Mouse (Mus musculus) heart, embryonic 13.5 days (tissue): Measurements from ENCODE around the gene Hltf. TPM values are rescaled to one million over a fixed set of nuclear protein-coding genes. Genes with fewer than 3 reads are reported as not detected.

Source experiments
- ATAC-seq: fragments of 200-750 bp; cut with Nextera tagmentation; 2 replicates; pipeline ENCODE4 v1.8.0; 2017; ENCODE audit warnings: moderate TSS enrichment; ENCODE audit not compliant: insufficient number of reproducible peaks, low FRiP score, low TSS enrichment; ENCODE audit errors: extremely low read depth
- H3K27ac ChIP-seq: fragments of 300-500 bp; sonication (generic); replicated peaks from 2 replicates; pipeline ENCODE4 v1.5.1; 2015; ENCODE audit warnings: moderate library complexity, mild to moderate bottlenecking, inconsistent platforms
- H3K27me3 ChIP-seq: fragments of 300-500 bp; sonication (generic); replicated peaks from 2 replicates; pipeline ENCODE4 v1.6.1; 2015; ENCODE audit warnings: mild to moderate bottlenecking, inconsistent platforms
- H3K36me3 ChIP-seq: fragments of 300-500 bp; sonication (generic); 2 replicates; pipeline ENCODE4 v1.6.1; 2015; ENCODE audit warnings: mild to moderate bottlenecking, inconsistent platforms
- H3K4me1 ChIP-seq: fragments of 300-500 bp; sonication (generic); 2 replicates; pipeline ENCODE4 v1.6.1; 2015; ENCODE audit warnings: inconsistent platforms
- H3K4me2 ChIP-seq: fragments of 300-500 bp; sonication (generic); 2 replicates; pipeline ENCODE4 v1.6.1; 2015; ENCODE audit warnings: inconsistent platforms, mild to moderate bottlenecking, moderate library complexity
- H3K4me3 ChIP-seq: fragments of 300-500 bp; sonication (generic); 2 replicates; pipeline ENCODE4 v1.5.1; 2015; ENCODE audit warnings: moderate library complexity, mild to moderate bottlenecking, inconsistent platforms
- H3K9ac ChIP-seq: fragments of 300-500 bp; sonication (generic); 2 replicates; pipeline ENCODE4 v1.6.1; 2015; ENCODE audit warnings: inconsistent platforms, mild to moderate bottlenecking, moderate library complexity
- H3K9me3 ChIP-seq: fragments of 300-500 bp; sonication (generic); 2 replicates; pipeline ENCODE4 v1.6.1; 2016; ENCODE audit warnings: inconsistent platforms
- WGBS: fragments of 180-500 bp; shearing (Covaris S2); methylation state at CpG from one replicate; pipeline ENCODE4 v1.1.7; 2015; ENCODE audit warnings: mixed read lengths; 5-methylcytosine and 5-hydroxymethylcytosine counted together
- polyA plus RNA-seq: library from polyadenylated mRNA; unstranded; fragments of >200 nt; fragmentation: Nextera tagmentation; extraction: Ambion mirVana; gene quantifications from 2 replicates; pipeline ENCODE4 v1.2.1, GENCODE M21; 2015

The Hltf gene
- polyA plus RNA-seq, 1 experiment from 2014 or later, result 14.1 TPM

DNA sequence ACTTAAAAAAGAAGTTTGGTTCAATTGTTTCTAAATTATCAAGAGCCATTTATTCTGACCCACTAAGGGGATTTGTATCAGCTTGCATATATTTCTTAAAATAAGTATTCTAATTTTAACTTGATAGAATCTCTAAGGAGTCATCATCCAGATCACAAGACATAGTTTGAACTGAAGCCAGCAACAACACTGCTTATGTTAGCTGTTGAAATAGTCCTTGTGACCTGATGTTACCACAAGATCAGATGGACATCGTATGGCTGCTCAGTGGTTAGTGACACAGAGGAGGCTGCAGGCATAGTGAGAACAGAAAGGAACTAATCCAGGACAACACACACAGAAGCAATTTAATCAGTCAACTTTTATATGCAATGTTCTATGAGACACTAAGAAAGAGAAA lies 75.1 kb downstream of the Hltf start:
- Histone ChIP-seq H3K27me3 (no peaks in the 10 kb centered on the region), H3K36me3 (peaks cover 95% of the 10 kb centered on the region), H3K9me3 (no peaks in the 10 kb centered on the region), H3K4me3 (no peak overlapping the region), H3K4me1 (peaks cover 89% of the 10 kb centered on the region), H3K4me2 (no peak overlapping the region), H3K9ac (no peak overlapping the region), H3K27ac (peak overlapping the region; percentile 84)
- 56% methylated on average over 1 of the region's 1 CpGs for WGBS
- ATAC-seq, result no peak

DNA sequence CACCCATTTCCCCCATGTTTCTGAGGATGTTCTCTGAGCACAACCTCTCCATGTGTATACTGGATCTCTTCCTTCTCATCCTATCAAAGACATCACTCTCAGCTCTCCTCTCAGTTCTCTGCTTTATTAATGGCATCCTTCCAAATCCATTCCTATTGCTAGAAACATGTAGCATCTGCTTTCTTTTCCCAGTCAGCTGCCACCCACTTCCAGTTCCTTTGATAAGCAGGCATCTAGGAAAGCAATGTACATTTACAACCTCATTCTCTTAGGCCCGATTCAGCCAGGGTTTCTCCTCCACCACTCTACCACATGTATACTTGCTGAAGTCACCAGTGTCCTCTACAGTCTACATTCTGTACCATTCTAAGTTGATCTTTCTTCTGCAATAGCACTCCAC lies 76.1 kb downstream of the Hltf start:
- Histone ChIP-seq H3K9ac (no peak overlapping the region), H3K36me3 (peaks cover 94% of the 10 kb centered on the region), H3K9me3 (no peaks in the 10 kb centered on the region), H3K27ac (peak overlapping the region; percentile 84), H3K4me3 (no peak overlapping the region), H3K4me1 (peaks cover 87% of the 10 kb centered on the region), H3K4me2 (no peak overlapping the region), H3K27me3 (no peaks in the 10 kb centered on the region)
- WGBS, result 27% methylated on average over 1 of the region's 1 CpGs
- no peak for ATAC-seq

DNA sequence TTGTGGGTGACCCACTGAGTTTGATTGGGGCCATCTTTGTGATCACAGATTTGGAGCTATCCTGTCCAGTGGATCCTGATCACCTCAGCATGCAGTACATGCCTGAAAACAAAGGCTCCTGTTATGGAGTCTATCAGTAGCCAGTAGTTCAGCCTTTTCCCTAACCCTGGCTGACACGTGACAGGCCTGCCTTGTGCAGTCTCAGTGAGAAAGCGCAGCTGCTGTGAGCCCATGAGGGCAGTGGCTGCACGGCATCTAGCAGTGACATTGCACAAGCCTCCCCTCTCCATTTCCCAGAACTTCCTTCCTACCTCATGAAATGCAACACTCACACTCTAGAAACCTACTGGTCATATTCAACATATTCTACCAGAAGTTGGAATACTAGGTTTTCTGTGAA lies 76.9 kb downstream of the Hltf start:
- H3K4me1 ChIP-seq, result peaks cover 89% of the 10 kb centered on the region
- H3K4me2 ChIP-seq, result no peak overlapping the region
- no peaks in the 10 kb centered on the region for H3K27me3 ChIP-seq
- H3K4me3 ChIP-seq, result no peak overlapping the region
- no peaks in the 10 kb centered on the region for H3K9me3 ChIP-seq
- 39% methylated on average over 3 of the region's 3 CpGs for WGBS
- ATAC-seq, result no peak
- H3K36me3 ChIP-seq, result peaks cover 94% of the 10 kb centered on the region
- H3K27ac ChIP-seq, result peak overlapping the region; percentile 84
- H3K9ac ChIP-seq, result peak overlapping the region; percentile 25; the same call in 1 of the 2 replicates

DNA sequence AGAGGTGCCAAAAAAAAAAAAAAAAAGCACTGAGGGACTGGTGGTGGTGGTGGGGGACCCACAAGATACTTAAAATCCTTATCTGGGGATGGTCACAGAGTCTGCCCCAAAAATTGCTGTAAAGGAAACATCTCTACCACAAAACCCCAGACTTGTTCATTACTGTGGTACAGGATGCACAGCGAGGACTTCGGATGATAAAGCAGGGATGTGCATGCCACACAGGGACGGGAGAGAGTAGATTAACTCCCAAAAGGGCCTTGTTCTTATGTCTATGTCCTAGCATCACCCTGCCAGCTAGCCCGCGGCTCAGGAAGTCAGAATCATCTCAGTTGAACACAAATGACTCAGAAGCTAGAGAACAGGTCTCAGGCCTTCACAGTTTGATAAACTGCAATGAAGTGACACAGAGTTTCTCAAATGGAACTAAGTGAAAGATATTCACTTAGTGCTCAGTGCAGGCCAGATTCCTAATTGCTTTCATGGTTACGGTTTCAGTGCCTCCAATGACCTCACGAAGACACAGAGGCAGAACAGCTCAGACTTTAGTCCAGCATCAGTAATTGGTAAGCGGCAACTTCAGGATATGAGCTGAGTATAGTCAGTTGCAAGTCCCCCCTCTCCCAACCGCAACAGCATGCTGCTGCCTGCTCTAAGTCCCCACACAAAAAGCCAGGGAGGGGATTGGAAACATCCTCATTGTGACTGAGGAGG lies 79.4 kb downstream of the Hltf start:
- H3K4me1 ChIP-seq, result peaks cover 83% of the 10 kb centered on the region
- peak overlapping the region; percentile 65 for H3K9ac ChIP-seq
- H3K27me3 ChIP-seq, result no peaks in the 10 kb centered on the region
- no peak overlapping the region for H3K4me2 ChIP-seq
- H3K9me3 ChIP-seq, result no peaks in the 10 kb centered on the region
- H3K4me3 ChIP-seq, result no peak overlapping the region
- ATAC-seq, result no peak
- H3K36me3 ChIP-seq, result peaks cover 88% of the 10 kb centered on the region
- 71% methylated on average over 9 of the region's 9 CpGs for WGBS
- peak overlapping the region; percentile 80 for H3K27ac ChIP-seq

DNA sequence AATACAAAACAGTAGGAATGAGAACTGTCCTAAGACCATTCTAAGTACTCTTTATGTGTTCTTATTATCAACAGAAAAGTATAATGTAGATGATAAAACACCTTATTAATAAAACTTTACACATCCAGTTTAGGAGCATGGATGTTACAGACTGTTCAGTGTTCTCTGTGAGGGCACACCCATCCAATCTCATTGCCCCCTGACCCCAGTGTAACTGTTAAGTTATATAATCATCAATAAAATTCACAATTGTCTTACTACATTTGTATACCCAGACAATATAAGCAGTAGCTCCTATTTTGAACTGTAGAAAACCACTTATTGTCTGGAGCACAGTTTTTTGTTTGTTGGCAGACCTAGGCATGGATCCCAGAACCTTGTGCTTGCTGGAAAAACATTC lies 83.6 kb downstream of the Hltf start:
- Histone ChIP-seq H3K9me3 (no peaks in the 10 kb centered on the region), H3K4me1 (peaks cover 79% of the 10 kb centered on the region), H3K27me3 (no peaks in the 10 kb centered on the region), H3K9ac (no peak overlapping the region), H3K27ac (peak overlapping the region; percentile 76), H3K36me3 (peaks cover 74% of the 10 kb centered on the region), H3K4me2 (no peak overlapping the region), H3K4me3 (no peak overlapping the region)
- no peak for ATAC-seq

DNA sequence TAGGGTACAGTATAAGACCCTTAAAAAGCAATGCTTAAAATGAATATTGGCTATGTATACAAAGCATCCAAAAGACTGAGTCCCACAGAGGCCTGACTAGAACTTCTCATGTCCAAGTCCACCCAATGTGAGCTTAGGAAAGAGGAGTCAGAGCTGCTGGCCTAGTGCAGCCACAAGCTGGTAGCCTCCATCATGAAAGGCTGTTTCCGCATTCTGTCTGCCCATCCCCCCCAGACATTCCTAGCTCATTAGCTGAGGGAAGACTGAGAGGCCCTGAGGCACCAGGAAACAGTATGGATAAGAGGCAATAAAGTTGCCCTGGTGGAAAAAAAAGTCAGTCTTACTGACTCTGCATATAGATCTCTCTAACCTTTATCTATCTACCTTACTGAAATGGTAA lies 84.1 kb downstream of the Hltf start:
- Histone ChIP-seq H3K27ac (peak overlapping the region; percentile 76), H3K4me2 (peak overlapping the region; percentile 18; the same call in 1 of the 2 replicates), H3K27me3 (no peaks in the 10 kb centered on the region), H3K9ac (peak overlapping the region; percentile 62; the same call in 1 of the 2 replicates), H3K9me3 (no peaks in the 10 kb centered on the region), H3K4me3 (no peak overlapping the region), H3K4me1 (peaks cover 77% of the 10 kb centered on the region), H3K36me3 (peaks cover 71% of the 10 kb centered on the region)
- WGBS, result 15% methylated on average over 1 of the region's 1 CpGs
- no peak for ATAC-seq

DNA sequence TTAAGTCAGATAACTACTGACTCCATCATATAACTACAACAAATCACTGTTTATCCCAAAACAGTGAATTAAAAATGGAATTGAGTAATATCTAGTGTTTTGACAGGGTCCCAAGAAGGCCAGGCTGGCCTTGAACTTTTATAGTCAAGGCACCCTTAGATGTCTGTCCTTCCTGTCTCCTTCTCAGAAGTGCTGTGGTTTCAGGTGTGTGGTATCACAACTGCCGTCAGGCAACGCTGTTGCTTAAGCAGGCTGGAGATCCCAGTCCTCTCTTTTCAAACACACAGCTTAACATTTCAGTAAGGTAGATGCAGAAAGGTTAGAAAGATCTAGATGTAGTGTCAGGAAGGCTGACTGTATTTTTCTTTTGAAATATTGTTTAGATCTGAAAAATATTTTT lies 84.5 kb downstream of the Hltf start:
- peaks cover 71% of the 10 kb centered on the region for H3K36me3 ChIP-seq
- H3K4me2 ChIP-seq, result peak overlapping the region; percentile 18; the same call in 1 of the 2 replicates
- peak overlapping the region; percentile 62 for H3K9ac ChIP-seq
- H3K4me1 ChIP-seq, result peaks cover 77% of the 10 kb centered on the region
- no peaks in the 10 kb centered on the region for H3K9me3 ChIP-seq
- 58% methylated on average over 2 of the region's 2 CpGs for WGBS
- no peak overlapping the region for H3K4me3 ChIP-seq
- H3K27me3 ChIP-seq, result no peaks in the 10 kb centered on the region
- ATAC-seq, result no peak
- peak overlapping the region; percentile 76 for H3K27ac ChIP-seq

DNA sequence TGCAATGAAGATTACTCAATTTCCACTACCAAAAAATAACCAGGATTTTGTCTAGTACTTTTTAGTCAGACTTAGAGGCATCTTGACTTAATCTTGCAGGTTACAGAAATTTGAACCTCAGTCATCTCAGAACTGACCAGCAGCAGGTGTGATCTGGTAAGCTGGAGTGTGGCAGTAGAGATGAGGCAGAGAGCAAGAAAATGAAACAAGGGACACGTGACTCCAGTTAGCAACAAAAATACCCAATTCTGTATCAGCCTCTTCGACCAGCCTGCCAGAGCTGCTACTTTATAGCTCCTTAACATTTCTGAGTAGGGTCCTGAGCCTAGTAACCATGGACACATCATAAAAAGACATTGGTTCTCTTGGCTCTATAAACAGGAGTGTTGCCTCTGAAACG lies 85.0 kb downstream of the Hltf start:
- Histone ChIP-seq H3K27me3 (no peaks in the 10 kb centered on the region), H3K9ac (peak overlapping the region; percentile 24; the same call in 1 of the 2 replicates), H3K4me2 (no peak overlapping the region), H3K4me3 (no peak overlapping the region), H3K36me3 (peaks cover 71% of the 10 kb centered on the region), H3K4me1 (peaks cover 77% of the 10 kb centered on the region), H3K9me3 (no peaks in the 10 kb centered on the region), H3K27ac (peak overlapping the region; percentile 68)
- WGBS, result 26% methylated on average over 3 of the region's 3 CpGs
- ATAC-seq, result no peak

DNA sequence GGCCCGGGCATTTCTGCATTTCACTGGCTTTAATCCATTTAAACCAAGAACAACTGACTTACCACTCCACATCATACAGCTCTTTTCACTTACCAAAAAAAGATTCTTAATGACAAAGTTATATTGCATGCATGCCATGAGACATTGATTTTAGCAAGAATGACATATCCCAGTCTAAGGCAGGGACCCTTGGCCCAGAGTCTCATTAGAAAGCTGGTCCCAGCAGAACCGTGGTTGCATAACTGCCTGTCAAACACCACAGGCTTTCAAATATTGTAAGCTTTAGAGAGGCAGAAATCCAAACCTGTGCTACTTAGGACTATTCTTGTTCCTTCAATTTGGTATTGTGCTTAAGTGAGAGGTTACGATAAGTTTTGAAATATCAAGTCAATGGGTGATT lies 86.1 kb downstream of the Hltf start:
- Histone ChIP-seq H3K27ac (peak overlapping the region; percentile 77), H3K4me2 (no peak overlapping the region), H3K4me1 (peaks cover 79% of the 10 kb centered on the region), H3K9me3 (no peaks in the 10 kb centered on the region), H3K27me3 (no peaks in the 10 kb centered on the region), H3K4me3 (no peak overlapping the region), H3K9ac (peak overlapping the region; percentile 71), H3K36me3 (peaks cover 73% of the 10 kb centered on the region)
- WGBS, result 71% methylated on average over 3 of the region's 3 CpGs
- ATAC-seq, result no peak

DNA sequence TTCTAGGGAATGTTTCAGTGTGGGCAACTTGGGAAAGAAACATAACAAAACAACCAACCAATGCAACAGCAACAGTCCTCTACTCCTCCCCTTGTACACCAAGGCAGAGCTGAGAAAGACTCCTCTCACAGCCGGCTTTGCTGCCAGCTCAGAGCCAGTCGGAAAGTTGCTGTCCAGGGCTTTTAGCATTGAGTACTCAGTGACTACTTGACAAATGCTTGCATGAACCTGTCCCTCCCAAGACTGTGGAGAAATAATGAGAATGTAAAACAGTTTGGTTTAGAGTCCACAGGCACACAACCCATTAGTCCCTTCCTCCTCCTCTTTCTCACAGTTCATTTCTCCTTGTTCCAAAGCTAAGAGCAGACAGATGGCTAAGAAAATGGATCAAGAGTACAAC lies 86.8 kb downstream of the Hltf start:
- Histone ChIP-seq H3K9ac (peak overlapping the region; percentile 71), H3K4me1 (peaks cover 81% of the 10 kb centered on the region), H3K9me3 (no peaks in the 10 kb centered on the region), H3K27me3 (no peaks in the 10 kb centered on the region), H3K36me3 (peaks cover 73% of the 10 kb centered on the region), H3K4me3 (no peak overlapping the region), H3K27ac (peak overlapping the region; percentile 77), H3K4me2 (no peak overlapping the region; the same call in 1 of the 2 replicates)
- ATAC-seq, result no peak
- 13% methylated on average over 2 of the region's 2 CpGs for WGBS

DNA sequence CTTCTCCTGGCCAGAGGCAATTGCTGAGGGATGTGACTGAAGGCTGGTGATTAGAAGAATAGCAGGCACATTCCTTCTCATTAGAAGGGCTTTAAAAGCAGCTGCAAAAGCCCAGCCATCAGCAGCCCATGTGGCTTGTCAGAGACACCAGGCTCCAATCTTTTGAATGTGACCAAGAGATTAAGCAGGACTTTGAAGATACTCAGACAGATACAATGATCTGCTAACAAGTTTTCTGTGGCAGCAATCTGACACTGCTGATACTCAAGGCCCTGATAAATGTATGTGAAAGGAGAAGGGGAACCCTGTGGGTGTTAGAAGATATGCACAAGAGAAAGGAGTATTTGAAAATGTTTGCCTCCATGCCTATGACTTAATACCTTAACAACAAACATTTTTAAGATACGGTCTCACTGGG lies 88.1 kb downstream of the Hltf start:
- 7% methylated on average over 1 of the region's 1 CpGs for WGBS
- Histone ChIP-seq H3K9ac (no peak overlapping the region), H3K9me3 (no peaks in the 10 kb centered on the region), H3K27ac (peak overlapping the region; percentile 96), H3K4me2 (0 out of 2 replicates have a peak overlapping the region, but pooled peaks have one; percentile 11), H3K4me3 (no peak overlapping the region), H3K27me3 (no peaks in the 10 kb centered on the region), H3K4me1 (peaks cover 86% of the 10 kb centered on the region), H3K36me3 (peaks cover 75% of the 10 kb centered on the region)
- peak; percentile 62; the same call in 1 of the 2 replicates for ATAC-seq

DNA sequence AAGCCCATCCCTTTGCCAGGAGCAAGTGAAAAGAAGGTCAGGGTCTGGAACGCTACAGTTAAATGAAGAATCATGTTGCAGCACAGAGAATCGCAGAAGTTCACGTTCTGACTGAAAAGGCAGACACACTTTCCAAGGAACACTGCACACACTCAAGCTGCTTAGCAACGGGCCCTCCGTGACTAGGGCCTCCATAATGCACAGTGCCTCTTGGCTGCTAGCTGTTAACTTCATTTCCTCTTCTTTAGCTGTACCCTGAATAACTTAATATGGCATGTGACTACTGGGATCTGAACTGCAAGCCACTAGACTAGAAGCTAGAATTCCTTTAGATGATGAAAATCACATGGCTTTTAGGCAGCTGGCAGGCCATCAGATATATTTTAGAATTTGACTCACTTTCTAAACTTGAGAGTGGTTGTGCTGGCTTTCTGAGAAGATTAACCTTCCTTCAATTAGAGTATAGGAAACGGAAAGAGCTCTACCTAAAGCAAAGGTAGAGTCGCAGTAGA lies 89.3 kb downstream of the Hltf start:
- peaks cover 80% of the 10 kb centered on the region for H3K36me3 ChIP-seq
- peak overlapping the region; percentile 99 for H3K9ac ChIP-seq
- H3K27ac ChIP-seq, result peak overlapping the region; percentile 96
- ATAC-seq, result no peak
- H3K4me3 ChIP-seq, result no peak overlapping the region
- 33% methylated on average over 7 of the region's 7 CpGs for WGBS
- H3K4me1 ChIP-seq, result peaks cover 89% of the 10 kb centered on the region
- peak overlapping the region; percentile 79 for H3K4me2 ChIP-seq
- no peaks in the 10 kb centered on the region for H3K27me3 ChIP-seq
- H3K9me3 ChIP-seq, result no peaks in the 10 kb centered on the region
